Mouse (Mus musculus) intestine, embryonic 16.5 days (tissue): ENCODE measurements at regions not wholly inside any gene's neighbourhood (a gene's known extent, or its start where the extent isn't known, plus 50 kb on each side); places are given as distances from the start of the nearest gene placed in this dataset.

Experiments used
- ATAC-seq: fragments of 200-750 bp; cut with Nextera tagmentation; 2 replicates; pipeline ENCODE4 v1.8.0; 2017; ENCODE audit warnings: moderate TSS enrichment, moderate library complexity
- H3K27ac ChIP-seq: fragments of 300-500 bp; sonication (generic); 2 replicates; pipeline ENCODE4 v1.5.1; 2014; ENCODE audit warnings: mild to moderate bottlenecking, low read length
- H3K27me3 ChIP-seq: fragments of 300-500 bp; sonication (generic); replicated peaks from 2 replicates; pipeline ENCODE4 v1.6.1; 2014; ENCODE audit warnings: low read length, control low read depth, mixed read lengths; ENCODE audit not compliant: control insufficient read depth, insufficient read depth
- H3K36me3 ChIP-seq: fragments of 300-500 bp; sonication (generic); 2 replicates; pipeline ENCODE4 v1.6.1; 2014; ENCODE audit warnings: low read length, control low read depth; ENCODE audit not compliant: control insufficient read depth, insufficient read depth
- H3K4me1 ChIP-seq: fragments of 300-500 bp; sonication (generic); 2 replicates; pipeline ENCODE4 v1.6.1; 2014; ENCODE audit warnings: low read length, control low read depth, mixed read lengths; ENCODE audit not compliant: control insufficient read depth, insufficient read depth
- H3K4me2 ChIP-seq: fragments of 300-500 bp; sonication (generic); 2 replicates; pipeline ENCODE4 v1.6.1; 2014; ENCODE audit warnings: low read depth, low read length, control low read depth
- H3K4me3 ChIP-seq: fragments of 300-500 bp; sonication (generic); 2 replicates; pipeline ENCODE4 v1.5.1; 2014; ENCODE audit warnings: mild to moderate bottlenecking, low read length
- H3K9ac ChIP-seq: fragments of 300-500 bp; sonication (generic); 2 replicates; pipeline ENCODE4 v1.6.1; 2014; ENCODE audit warnings: low read depth, low read length
- H3K9me3 ChIP-seq: fragments of 300-500 bp; sonication (generic); 2 replicates; pipeline ENCODE4 v1.6.1; 2016; ENCODE audit warnings: low read length, control low read depth; ENCODE audit not compliant: control insufficient read depth
- WGBS: fragments of 180-500 bp; shearing (Covaris S2); extraction: QIAGEN DNeasy Blood & Tissue Kit; methylation state at CpG from one replicate; pipeline ENCODE4 v1.1.7; 2014; 5-methylcytosine and 5-hydroxymethylcytosine counted together

GRCm38 (mm10) chr4:71177661-71178060, 580.1 kb downstream of the Gm11232 start:
- Histone ChIP-seq H3K4me1 (no peaks in the 10 kb centered on the region), H3K27me3 (no peaks in the 10 kb centered on the region), H3K9ac (no peak overlapping the region), H3K27ac (no peak overlapping the region), H3K9me3 (no peaks in the 10 kb centered on the region), H3K4me3 (no peak overlapping the region), H3K36me3 (no peaks in the 10 kb centered on the region), H3K4me2 (no peak overlapping the region)
- WGBS = 75% methylated on average over 2 of the region's 2 CpGs
- ATAC-seq = no peak

- H3K9ac ChIP-seq = no peak overlapping the region
- no peak overlapping the region for H3K4me2 ChIP-seq
Measured at GRCm38 (mm10) chr4:71165802-71166201, 592.0 kb downstream of the Gm11232 start.

GRCm38 (mm10) chr4:71131670-71132317, 597.0 kb upstream of the Megf9 start:
- H3K27ac ChIP-seq = no peak overlapping the region
- H3K36me3 ChIP-seq = no peaks in the 10 kb centered on the region
- no peak overlapping the region for H3K4me2 ChIP-seq
- H3K4me3 ChIP-seq = no peak overlapping the region
- no peak overlapping the region for H3K9ac ChIP-seq
- no peaks in the 10 kb centered on the region for H3K4me1 ChIP-seq
- ATAC-seq = no peak
- 62% methylated on average over 1 of the region's 1 CpGs for WGBS
- H3K9me3 ChIP-seq = no peaks in the 10 kb centered on the region
- no peaks in the 10 kb centered on the region for H3K27me3 ChIP-seq

More at GRCm38 (mm10) chr4:71165802-71166201, 592.0 kb downstream of the Gm11232 start:
- Histone ChIP-seq H3K27me3 (no peaks in the 10 kb centered on the region), H3K9me3 (no peaks in the 10 kb centered on the region), H3K36me3 (no peaks in the 10 kb centered on the region), H3K4me1 (no peaks in the 10 kb centered on the region), H3K27ac (no peak overlapping the region), H3K4me3 (no peak overlapping the region)
- ATAC-seq = no peak

GRCm38 (mm10) chr4:71130946-71131669, 596.3 kb upstream of the Megf9 start:
- 49% methylated on average over 7 of the region's 7 CpGs for WGBS
- peak; percentile 50 for ATAC-seq
- no peak overlapping the region for H3K4me2 ChIP-seq

GRCm38 (mm10) chr4:71129306-71129705, 594.5 kb upstream of the Megf9 start:
- Histone ChIP-seq H3K4me3 (no peak overlapping the region), H3K9ac (no peak overlapping the region), H3K4me2 (no peak overlapping the region), H3K27me3 (no peaks in the 10 kb centered on the region), H3K4me1 (no peaks in the 10 kb centered on the region), H3K9me3 (no peaks in the 10 kb centered on the region), H3K36me3 (no peaks in the 10 kb centered on the region), H3K27ac (no peak overlapping the region)
- WGBS = 45% methylated on average over 1 of the region's 1 CpGs
- ATAC-seq = no peak

More at GRCm38 (mm10) chr4:71130946-71131669, 596.3 kb upstream of the Megf9 start:
- no peaks in the 10 kb centered on the region for H3K9me3 ChIP-seq
- no peaks in the 10 kb centered on the region for H3K27me3 ChIP-seq
- no peak overlapping the region for H3K4me3 ChIP-seq
- no peaks in the 10 kb centered on the region for H3K36me3 ChIP-seq
- no peak overlapping the region for H3K9ac ChIP-seq
- no peaks in the 10 kb centered on the region for H3K4me1 ChIP-seq
- H3K27ac ChIP-seq = no peak overlapping the region
